In the genomic region with DNA sequence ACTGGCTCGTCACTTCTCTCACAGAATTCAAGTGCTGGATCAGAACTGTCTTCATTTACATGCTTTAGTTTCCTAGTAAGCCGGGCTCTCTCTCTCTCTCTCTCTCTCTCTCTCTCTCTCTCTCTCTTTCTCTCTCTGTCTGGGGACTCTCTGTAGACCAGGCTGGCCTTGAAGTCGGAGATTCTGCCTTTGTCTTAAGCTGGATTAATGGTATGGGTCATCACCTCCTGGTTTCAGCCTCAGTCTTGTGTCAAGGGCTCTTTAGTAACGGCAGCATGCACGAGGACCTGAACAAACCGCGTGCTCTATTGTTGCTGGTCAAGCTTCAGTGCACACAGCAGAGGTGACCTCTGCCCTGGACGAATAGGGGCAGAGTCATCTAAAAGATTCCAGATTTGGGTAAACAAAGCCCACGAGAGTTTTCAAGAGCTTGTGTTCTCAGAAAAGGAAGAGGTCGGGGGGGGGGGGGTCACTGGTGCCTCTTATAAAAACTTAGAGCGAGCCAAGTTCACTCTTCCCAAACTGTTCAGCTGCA, we compare ENCODE assay signal across 19 mouse cellular contexts. TPM values are rescaled to one million over a fixed set of nuclear protein-coding genes. Genes with fewer than 3 reads are reported as not detected.
DNase-seq lines count a peak whose midpoint lies in the region; ATAC-seq and TF ChIP-seq lines count a peak whose summit lies in the region.
"Had no signal": no experiment of that assay in that cellular context is flagged by ENCODE, and none has a peak within 500 bp of the region (broad histone marks: within the 10 kb centered on the region; RNA-seq: fewer than 3 reads in every experiment).

No protein-coding gene starts in this region.

- H3K27me3 ChIP-seq in kidney, adult 2 months (replicated peaks; ENCODE audit: control insufficient read depth, insufficient read depth, low read length) = no peaks in the 10 kb centered on the region
- H3K27me3 ChIP-seq in embryonic facial prominence, embryonic 14.5 days (replicated peaks; ENCODE audit: control insufficient read depth, insufficient read depth, low read length) = no peaks in the 10 kb centered on the region
- H3K27me3 ChIP-seq: embryonic facial prominence, embryonic 15.5 days; forebrain, embryonic 13.5 days had no signal

- TF ChIP-seq POLR2A in kidney, adult 2 months (IDR thresholded peaks at IDR 0.05; ENCODE audit: low read depth, low read length) = no peak

- TF ChIP-seq CTCF in kidney, adult 2 months (conservative IDR thresholded peaks at IDR 0.05; ENCODE audit: insufficient read depth, insufficient read length, low read depth, low read length) = no peak

- 0 out of 2 replicates have a peak, but pooled peaks cover 3% of the 10 kb centered on the region for H3K4me1 ChIP-seq in kidney, adult 2 months (ENCODE audit: control insufficient read depth, insufficient read depth, low read length)
- peaks cover 8% of the 10 kb centered on the region for H3K4me1 ChIP-seq in embryonic facial prominence, embryonic 14.5 days (ENCODE audit: control insufficient read depth, insufficient read depth, low read length)
- H3K4me1 ChIP-seq: forebrain, embryonic 13.5 days had no signal

- H3K9ac ChIP-seq in embryonic facial prominence, embryonic 14.5 days (ENCODE audit: low read depth, low read length) = no peak overlapping the region
- H3K9ac ChIP-seq: embryonic facial prominence, embryonic 15.5 days; forebrain, embryonic 13.5 days; liver, embryonic 14.5 days; midbrain, embryonic 12.5 days had no signal

- no peak for ATAC-seq in embryonic facial prominence, embryonic 14.5 days (ENCODE audit: low read depth)
- ATAC-seq: forebrain, embryonic 13.5 days; hindbrain, embryonic 16.5 days had no signal

- WGBS in kidney, adult 2 months = 43% methylated on average over 11 of the region's 11 CpGs
- 45% methylated on average over 11 of the region's 11 CpGs for WGBS in embryonic facial prominence, embryonic 14.5 days

- DNase-seq in kidney, adult 2 months = peak; percentile 26
- DNase-seq in kidney, postnatal 14 days = no peak
- peak; percentile 65 for DNase-seq in embryo, embryonic 10.5 days (ENCODE audit: low spot score)
- DNase-seq in embryonic facial prominence, embryonic 14.5 days (ENCODE audit: low spot score) = peak; percentile 4
- peak; percentile 21 for DNase-seq in mesoderm, embryonic 11.5 days (ENCODE audit: low read depth, low spot score)
- DNase-seq in gastrocnemius, adult 18-20 months (ENCODE audit: low spot score) = no peak
- no peak for DNase-seq in adrenal gland, adult 2 months
- DNase-seq: adrenal gland, postnatal 14 days; cerebellum, adult 8-10 months; lung, postnatal 10 days; right cerebral cortex, postnatal 4 days had no signal

- H3K4me2 ChIP-seq in embryonic facial prominence, embryonic 14.5 days (ENCODE audit: low read depth, low read length) = no peak overlapping the region
- H3K4me2 ChIP-seq: embryonic facial prominence, embryonic 15.5 days; forebrain, embryonic 13.5 days; midbrain, embryonic 12.5 days had no signal

- no peak overlapping the region for H3K4me3 ChIP-seq in kidney, adult 2 months (ENCODE audit: insufficient read depth, low read depth, low read length)
- H3K4me3 ChIP-seq in embryonic facial prominence, embryonic 14.5 days (ENCODE audit: low read depth, low read length) = no peak overlapping the region
- H3K4me3 ChIP-seq: embryonic facial prominence, embryonic 15.5 days; forebrain, embryonic 13.5 days; midbrain, embryonic 12.5 days had no signal

- no peak overlapping the region for H3K27ac ChIP-seq in kidney, adult 2 months (ENCODE audit: insufficient read depth, low read depth, low read length)
- H3K27ac ChIP-seq in embryonic facial prominence, embryonic 14.5 days (replicated peaks; ENCODE audit: low read depth, low read length) = no peak overlapping the region
- H3K27ac ChIP-seq: embryonic facial prominence, embryonic 15.5 days; forebrain, embryonic 13.5 days; liver, embryonic 14.5 days; midbrain, embryonic 12.5 days had no signal

- no peaks in the 10 kb centered on the region for H3K9me3 ChIP-seq in embryonic facial prominence, embryonic 14.5 days (ENCODE audit: control insufficient read depth, low read length)
- H3K9me3 ChIP-seq: embryonic facial prominence, embryonic 15.5 days; forebrain, embryonic 13.5 days; midbrain, embryonic 12.5 days had no signal

- no peaks in the 10 kb centered on the region for H3K36me3 ChIP-seq in kidney, adult 2 months (ENCODE audit: control insufficient read depth, insufficient read depth, low read length)
- H3K36me3 ChIP-seq in embryonic facial prominence, embryonic 14.5 days (ENCODE audit: control insufficient read depth, insufficient read depth, low read length) = no peaks in the 10 kb centered on the region
- H3K36me3 ChIP-seq: embryonic facial prominence, embryonic 15.5 days; midbrain, embryonic 12.5 days had no signal

RNA-seq across cellular contexts. Expression of gene Gm10190, which starts 26.7 kb away (rescaled TPM):
- not detected in 2 replicates for polyA plus RNA-seq in kidney, adult 2 months (2012; rRNA removed)
- 0.75 and 1.8 TPM in 2 replicates for polyA plus RNA-seq in embryonic facial prominence, embryonic 14.5 days (2014; fragmentation: Nextera tagmentation; extraction: Ambion mirVana)
- not detected for total RNA-seq in gastrocnemius, adult 18-20 months (2021)
- not detected for total RNA-seq in adrenal gland, adult 2 months (2021)
- not detected in 2 replicates for polyA plus RNA-seq in adrenal gland, adult 2 months (2012; rRNA removed)
- total RNA-seq: ES-E14; granulocyte monocyte progenitor cell, adult 5-6 weeks had no signal
- polyA plus RNA-seq: large intestine, adult 2 months; liver, embryonic 14.5 days had no signal

RNA-seq across cellular contexts. Expression of gene Arhgef33, which starts 39.5 kb away (rescaled TPM):
- polyA plus RNA-seq in kidney, adult 2 months (2012; rRNA removed) = 0.44 and 0.56 TPM in 2 replicates
- 0.88 and 1.7 TPM in 2 replicates for polyA plus RNA-seq in embryonic facial prominence, embryonic 14.5 days (2014; fragmentation: Nextera tagmentation; extraction: Ambion mirVana)
- not detected for total RNA-seq in gastrocnemius, adult 18-20 months (2021)
- total RNA-seq in adrenal gland, adult 2 months (2021) = 1 to 10 TPM in 1 of 2 experiments, under 1 TPM in 1; 0.72 to 1.2 TPM
- polyA plus RNA-seq in adrenal gland, adult 2 months (2012; rRNA removed) = 0.42 and 0.79 TPM in 2 replicates

RNA-seq across cellular contexts. Expression of gene Dhx57, which starts 56.4 kb away (rescaled TPM):
- 6.0 and 6.4 TPM in 2 replicates for polyA plus RNA-seq in kidney, adult 2 months (2012; rRNA removed)
- polyA plus RNA-seq in embryonic facial prominence, embryonic 14.5 days (2014; fragmentation: Nextera tagmentation; extraction: Ambion mirVana) = 19.5 and 20.7 TPM in 2 replicates
- total RNA-seq in gastrocnemius, adult 18-20 months (2021) = 1 to 10 TPM; 6.4 to 7.7 TPM
- 10 to 100 TPM in 1 of 2 experiments, 1 to 10 TPM in 1; 9.4 to 10.9 TPM for total RNA-seq in adrenal gland, adult 2 months (2021)
- 4.2 and 4.5 TPM in 2 replicates for polyA plus RNA-seq in adrenal gland, adult 2 months (2012; rRNA removed)

RNA-seq across cellular contexts. Expression of gene Morn2, which starts 56.7 kb away (rescaled TPM):
- polyA plus RNA-seq in kidney, adult 2 months (2012; rRNA removed) = 25.2 and 36.5 TPM in 2 replicates
- 26.7 and 27.9 TPM in 2 replicates for polyA plus RNA-seq in embryonic facial prominence, embryonic 14.5 days (2014; fragmentation: Nextera tagmentation; extraction: Ambion mirVana)
- total RNA-seq in gastrocnemius, adult 18-20 months (2021) = 1 to 10 TPM; 6.9 to 7.4 TPM
- 10 to 100 TPM; 18.6 to 19.8 TPM for total RNA-seq in adrenal gland, adult 2 months (2021)
- polyA plus RNA-seq in adrenal gland, adult 2 months (2012; rRNA removed) = 2.4 and 3.7 TPM in 2 replicates

Comparison
In these comparisons a context has a peak if more than half of its experiments do, and no peak if none do; other contexts are left out.
1. DNase-seq: peak in kidney, adult 2 months (single experiment), embryo, embryonic 10.5 days (single experiment), embryonic facial prominence, embryonic 14.5 days (single experiment) and mesoderm, embryonic 11.5 days (single experiment); none in kidney, postnatal 14 days (single experiment), gastrocnemius, adult 18-20 months (single experiment) and adrenal gland, adult 2 months (single experiment).